Mouse (Mus musculus): Measurements from ENCODE around the gene Fam189a2. TPM values are rescaled to one million over a fixed set of nuclear protein-coding genes. Genes with fewer than 3 reads are reported as not detected.

The Fam189a2 gene
- total and polyA plus RNA-seq, 2 experiments from 2014 or later, result 8.3 to 98.9 TPM

DNA sequence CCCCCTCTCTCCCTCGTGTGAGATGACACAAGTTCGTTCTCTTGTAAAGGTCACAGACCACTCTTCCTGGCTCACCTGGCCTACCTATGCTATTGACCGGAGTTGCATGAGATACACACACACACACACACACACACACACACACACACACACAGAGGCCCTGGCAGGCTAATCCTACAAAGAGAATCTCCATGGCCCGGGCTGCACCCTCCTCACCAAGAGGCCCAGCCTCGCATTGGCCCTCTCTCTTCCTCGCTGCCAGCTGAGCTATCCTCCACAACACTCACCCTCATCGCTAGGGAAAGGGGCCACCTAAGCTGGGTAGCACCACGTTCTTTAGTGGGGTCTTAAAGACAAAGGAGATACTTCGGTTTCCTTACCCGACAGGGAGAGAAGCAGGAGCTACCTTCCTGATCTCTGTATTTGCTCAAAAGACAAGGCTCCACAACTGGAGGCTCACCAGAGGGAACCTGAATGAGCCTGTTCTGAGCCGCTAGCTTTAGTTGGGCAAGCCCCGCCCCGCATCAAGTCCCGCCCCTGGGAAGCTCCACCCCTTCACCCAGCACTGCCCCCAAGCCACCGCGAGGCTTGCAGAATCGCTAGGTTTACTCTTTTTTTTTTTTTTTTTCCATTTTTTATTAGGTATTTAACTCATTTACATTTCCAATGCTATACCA, 74.4 kb downstream of the Fam189a2 start:
- 57% methylated on average over 17 of the region's 17 CpGs for WGBS
- no peaks in the 10 kb centered on the region for H3K9me3 ChIP-seq (replicated peaks; ENCODE audit: control insufficient read depth, low read length)
- TF ChIP-seq EP300 (IDR thresholded peaks at IDR 0.05; ENCODE audit: low read depth) (no peak), CTCF (IDR thresholded peaks at IDR 0.05; ENCODE audit: low read depth) (no peak)
- DNase-seq (ENCODE audit: low spot score) (no peak), ATAC-seq (ENCODE audit: insufficient read depth, low read depth) (no peak)
- H3K27me3 ChIP-seq (ENCODE audit: control insufficient read depth, insufficient read depth, low read length), result no peaks in the 10 kb centered on the region
- no peak overlapping the region for H3K4me3 ChIP-seq (ENCODE audit: low read depth, low read length)
- H3K9ac ChIP-seq (replicated peaks; ENCODE audit: low read depth, low read length), result no peak overlapping the region
- no peaks in the 10 kb centered on the region for H3K36me3 ChIP-seq (replicated peaks; ENCODE audit: control insufficient read depth, insufficient read depth, low read length)
- H3K4me1 ChIP-seq (ENCODE audit: control insufficient read depth, insufficient read depth), result peaks cover 16% of the 10 kb centered on the region
- H3K27ac ChIP-seq (ENCODE audit: low read depth), result no peak overlapping the region
- no peak overlapping the region for H3K4me2 ChIP-seq (ENCODE audit: low read depth, low read length)

DNA sequence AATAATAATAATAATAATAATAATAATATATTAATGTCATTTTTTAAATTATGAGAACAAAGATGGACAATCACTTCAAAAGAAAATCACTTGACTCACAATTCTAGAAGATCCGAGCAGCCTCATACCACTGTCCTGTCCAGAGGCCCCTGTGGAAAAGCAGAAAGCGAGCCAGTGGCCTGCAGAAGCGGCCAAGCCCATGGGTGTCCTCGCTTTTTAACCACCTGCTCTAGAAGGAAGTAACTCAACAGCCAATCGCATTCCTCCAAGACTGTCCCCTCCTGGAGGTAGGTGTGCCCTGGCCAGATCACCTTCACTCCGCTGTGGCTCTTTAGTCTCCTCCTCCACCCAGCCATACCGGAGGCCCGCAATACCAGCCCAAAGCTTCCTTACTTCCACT, 75.4 kb downstream of the Fam189a2 start:
- 84% methylated on average over 8 of the region's 8 CpGs for WGBS
- ATAC-seq (ENCODE audit: insufficient read depth, low read depth), result no peak

DNA sequence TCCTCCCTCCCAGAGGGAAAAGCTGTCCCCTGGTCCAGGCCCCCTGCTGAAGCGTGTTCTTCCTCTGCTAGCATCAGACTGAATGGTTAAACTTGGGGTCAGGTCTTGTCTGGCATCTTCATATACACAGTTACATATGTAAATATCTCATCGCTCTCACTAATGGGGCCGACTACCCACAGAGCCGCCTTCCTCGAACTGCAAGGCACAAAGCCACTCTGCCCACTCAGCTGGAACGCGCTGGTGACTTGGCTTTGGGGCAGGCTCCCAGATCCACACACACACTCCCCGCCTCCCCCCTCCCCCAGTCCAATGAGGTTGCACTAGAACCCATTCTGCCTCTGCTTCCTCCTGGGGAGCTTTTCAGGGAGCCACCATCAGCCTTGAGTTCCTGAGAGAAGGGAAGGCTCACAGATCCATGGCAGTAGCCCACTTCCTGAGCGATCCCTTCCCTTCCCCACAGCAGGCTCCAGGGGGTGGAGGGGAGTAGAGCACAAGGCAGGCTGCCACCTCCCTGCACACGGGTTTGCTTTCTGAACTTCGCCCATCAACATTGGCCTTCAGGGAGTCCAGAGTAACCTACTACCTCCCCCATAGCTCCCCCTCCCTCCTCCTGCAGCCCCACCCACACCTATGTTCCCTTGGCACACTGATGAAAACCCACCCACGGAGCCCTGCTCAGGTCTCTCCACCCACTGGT, 82.4 kb downstream of the Fam189a2 start:
- Histone ChIP-seq H3K36me3 (replicated peaks; ENCODE audit: control insufficient read depth, insufficient read depth, low read length) (no peaks in the 10 kb centered on the region), H3K4me3 (ENCODE audit: low read depth, low read length) (no peak overlapping the region), H3K27ac (ENCODE audit: low read depth) (no peak overlapping the region), H3K27me3 (ENCODE audit: control insufficient read depth, insufficient read depth, low read length) (no peaks in the 10 kb centered on the region), H3K4me1 (ENCODE audit: control insufficient read depth, insufficient read depth) (no peaks in the 10 kb centered on the region), H3K4me2 (ENCODE audit: low read depth, low read length) (no peak overlapping the region), H3K9me3 (replicated peaks; ENCODE audit: control insufficient read depth, low read length) (no peaks in the 10 kb centered on the region), H3K9ac (replicated peaks; ENCODE audit: low read depth, low read length) (no peak overlapping the region)
- no peak for ATAC-seq (ENCODE audit: insufficient read depth, low read depth)
- 60% methylated on average over 12 of the region's 12 CpGs for WGBS
- TF ChIP-seq EP300 (IDR thresholded peaks at IDR 0.05; ENCODE audit: low read depth) (no peak), CTCF (IDR thresholded peaks at IDR 0.05; ENCODE audit: low read depth) (no peak)
- DNase-seq (ENCODE audit: low spot score), result no peak

More for the DNA sequence above, 75.4 kb downstream of the Fam189a2 start:
- TF ChIP-seq CTCF (IDR thresholded peaks at IDR 0.05; ENCODE audit: low read depth) (no peak), EP300 (IDR thresholded peaks at IDR 0.05; ENCODE audit: low read depth) (no peak)
- Histone ChIP-seq H3K36me3 (replicated peaks; ENCODE audit: control insufficient read depth, insufficient read depth, low read length) (no peaks in the 10 kb centered on the region), H3K4me1 (ENCODE audit: control insufficient read depth, insufficient read depth) (peaks cover 16% of the 10 kb centered on the region), H3K9me3 (replicated peaks; ENCODE audit: control insufficient read depth, low read length) (no peaks in the 10 kb centered on the region), H3K9ac (replicated peaks; ENCODE audit: low read depth, low read length) (no peak overlapping the region), H3K4me3 (ENCODE audit: low read depth, low read length) (no peak overlapping the region), H3K4me2 (ENCODE audit: low read depth, low read length) (no peak overlapping the region), H3K27ac (ENCODE audit: low read depth) (no peak overlapping the region), H3K27me3 (ENCODE audit: control insufficient read depth, insufficient read depth, low read length) (no peaks in the 10 kb centered on the region)
- DNase-seq (ENCODE audit: low spot score), result no peak

DNA sequence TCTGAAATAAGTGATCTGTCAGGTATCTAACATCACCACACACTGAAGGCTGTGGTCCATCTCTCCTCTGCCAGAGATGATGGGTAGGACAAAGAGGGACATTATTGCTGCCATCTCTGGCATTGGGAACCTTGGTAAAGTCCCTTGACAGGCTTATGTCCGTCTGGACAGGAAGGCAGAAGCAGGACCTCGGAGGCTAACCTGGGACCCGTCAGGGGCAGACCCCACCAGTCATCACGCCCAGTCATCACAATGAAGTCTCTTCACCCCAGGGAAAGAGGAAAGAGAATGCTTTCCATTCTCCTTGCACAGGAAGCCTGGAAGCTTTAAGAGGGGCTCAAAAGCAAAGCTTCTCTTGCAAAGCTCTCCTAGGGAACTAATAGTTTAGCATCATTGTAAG, 82.9 kb downstream of the Fam189a2 start:
- no peak overlapping the region for H3K9ac ChIP-seq (replicated peaks; ENCODE audit: low read depth, low read length)
- H3K4me3 ChIP-seq (ENCODE audit: low read depth, low read length), result no peak overlapping the region
- no peak for TF ChIP-seq CTCF (IDR thresholded peaks at IDR 0.05; ENCODE audit: low read depth)
- TF ChIP-seq EP300 (IDR thresholded peaks at IDR 0.05; ENCODE audit: low read depth), result no peak
- WGBS, result 41% methylated on average over 4 of the region's 4 CpGs
- H3K27me3 ChIP-seq (ENCODE audit: control insufficient read depth, insufficient read depth, low read length), result no peaks in the 10 kb centered on the region
- H3K27ac ChIP-seq (ENCODE audit: low read depth), result no peak overlapping the region
- H3K4me2 ChIP-seq (ENCODE audit: low read depth, low read length), result no peak overlapping the region
- no peak for DNase-seq (ENCODE audit: low spot score)
- ATAC-seq (ENCODE audit: insufficient read depth, low read depth), result no peak
- H3K9me3 ChIP-seq (replicated peaks; ENCODE audit: control insufficient read depth, low read length), result no peaks in the 10 kb centered on the region
- no peaks in the 10 kb centered on the region for H3K36me3 ChIP-seq (replicated peaks; ENCODE audit: control insufficient read depth, insufficient read depth, low read length)
- no peaks in the 10 kb centered on the region for H3K4me1 ChIP-seq (ENCODE audit: control insufficient read depth, insufficient read depth)

DNA sequence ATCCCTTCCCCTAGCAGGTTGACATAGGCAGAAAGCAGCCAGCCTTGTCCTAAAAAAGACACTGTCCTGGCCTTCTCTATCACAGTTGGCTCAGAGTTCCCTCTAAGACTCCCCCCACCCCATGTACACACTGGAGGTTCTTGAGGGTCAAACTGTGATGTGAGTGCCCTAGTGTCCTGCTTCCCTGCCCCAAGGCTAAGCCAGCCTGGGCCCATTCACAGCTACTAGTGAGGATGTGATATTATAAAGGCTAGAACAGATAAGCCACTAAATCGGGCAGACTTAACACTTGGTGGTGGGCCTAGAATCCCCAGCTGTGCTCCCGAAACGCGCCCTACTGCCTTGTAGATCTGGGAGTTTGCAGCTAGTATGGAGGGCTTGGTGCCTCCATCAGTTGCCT, 84.1 kb downstream of the Fam189a2 start:
- Histone ChIP-seq H3K4me2 (ENCODE audit: low read depth, low read length) (no peak overlapping the region), H3K27ac (ENCODE audit: low read depth) (no peak overlapping the region), H3K4me1 (ENCODE audit: control insufficient read depth, insufficient read depth) (no peaks in the 10 kb centered on the region), H3K9me3 (replicated peaks; ENCODE audit: control insufficient read depth, low read length) (no peaks in the 10 kb centered on the region), H3K36me3 (replicated peaks; ENCODE audit: control insufficient read depth, insufficient read depth, low read length) (no peaks in the 10 kb centered on the region), H3K27me3 (ENCODE audit: control insufficient read depth, insufficient read depth, low read length) (no peaks in the 10 kb centered on the region), H3K9ac (replicated peaks; ENCODE audit: low read depth, low read length) (no peak overlapping the region), H3K4me3 (ENCODE audit: low read depth, low read length) (no peak overlapping the region)
- DNase-seq (ENCODE audit: low spot score) (no peak), ATAC-seq (ENCODE audit: insufficient read depth, low read depth) (no peak)
- TF ChIP-seq EP300 (IDR thresholded peaks at IDR 0.05; ENCODE audit: low read depth) (no peak), CTCF (IDR thresholded peaks at IDR 0.05; ENCODE audit: low read depth) (no peak)
- WGBS, result 64% methylated on average over 4 of the region's 4 CpGs

Measured in heart, postnatal 0 days (tissue).